Mouse (Mus musculus) ES-E14 (cell line): Measurements from ENCODE around the gene Tnnc2. TPM values are rescaled to one million over a fixed set of nuclear protein-coding genes. Genes with fewer than 3 reads are reported as not detected.
A peak's percentile ranks its signal among the peaks of the same experiment; 100 is the strongest.

ENCODE experiments used
- DNase-seq: peaks from one replicate; pipeline ENCODE4 v3.0.0-alpha.2; 2013; ENCODE audit warnings: low read depth, low spot score
- H3K27ac ChIP-seq: 2 replicates; pipeline ENCODE4 v1.5.1; 2012; ENCODE audit warnings: low read depth, mild to moderate bottlenecking, low read length, moderate library complexity, mixed read lengths; ENCODE audit not compliant: poor library complexity, insufficient read depth, severe bottlenecking
- H3K36me3 ChIP-seq: 2 replicates; pipeline ENCODE4 v1.6.1; 2012; ENCODE audit warnings: mild to moderate bottlenecking, low read length, moderate library complexity, mixed read lengths; ENCODE audit not compliant: control insufficient read depth, poor library complexity, insufficient read depth, severe bottlenecking
- H3K4me1 ChIP-seq, 2 experiments: fragments of 150-350 bp in 1 of 2; sonication (generic) in 1 of 2; 2 replicates each; pipeline ENCODE4 v1.6.1; 2012; ENCODE audit warnings: low read length in 2 of 2, mild to moderate bottlenecking in 1 of 2, mixed read lengths in 1 of 2; ENCODE audit not compliant: control insufficient read depth in 2 of 2, insufficient read depth in 2 of 2, poor library complexity in 1 of 2
- H3K4me3 ChIP-seq, 2 experiments: fragments of 150-350 bp in 1 of 2; sonication (generic) in 1 of 2; 2 replicates each; pipeline ENCODE4 v1.5.1; 2012; ENCODE audit warnings: low read length in 2 of 2, low read depth in 1 of 2, mild to moderate bottlenecking in 1 of 2, mixed read lengths in 1 of 2; ENCODE audit not compliant: insufficient read depth in 1 of 2, poor library complexity in 1 of 2, severe bottlenecking in 1 of 2
- H3K9ac ChIP-seq: 2 replicates; pipeline ENCODE4 v1.6.1; 2012; ENCODE audit warnings: low read depth, mild to moderate bottlenecking, low read length, mixed read lengths; ENCODE audit not compliant: poor library complexity, insufficient read depth, severe bottlenecking
- H3K9me3 ChIP-seq: fragments of 150-350 bp; sonication (generic); 2 replicates; pipeline ENCODE4 v1.6.1; 2012; ENCODE audit warnings: low read depth, mild to moderate bottlenecking, low read length; ENCODE audit not compliant: control insufficient read depth, insufficient read depth
- CHD2 ChIP-seq: IDR thresholded peaks from 2 replicates; pipeline ENCODE4 v1.6.1; 2014; ENCODE audit warnings: mild to moderate bottlenecking, low read depth, low read length, inconsistent platforms
- HCFC1 ChIP-seq: IDR thresholded peaks from 2 replicates; pipeline ENCODE4 v1.6.1; 2012; ENCODE audit warnings: low read length, inconsistent platforms, borderline replicate concordance; ENCODE audit not compliant: insufficient read depth
- MAFK ChIP-seq: IDR thresholded peaks from 2 replicates; pipeline ENCODE4 v1.6.1; 2014; ENCODE audit warnings: mild to moderate bottlenecking, low read depth, low read length, inconsistent platforms; ENCODE audit not compliant: insufficient read depth
- ZC3H11A ChIP-seq: IDR thresholded peaks from 2 replicates; pipeline ENCODE4 v1.6.1; 2012; ENCODE audit warnings: low read depth, mild to moderate bottlenecking, inconsistent platforms, low read length, borderline replicate concordance
- ZNF384 ChIP-seq: IDR thresholded peaks from 2 replicates; pipeline ENCODE4 v1.6.1; 2012; ENCODE audit warnings: low read depth, low read length, inconsistent platforms
- in situ Hi-C, 2 experiments: fragments of 600-800 bp; cut with MboI; formaldehyde crosslinking; loops; one replicate each; pipeline ENCODE4 v1.15.1; 2025; ENCODE audit warnings: low sequenced_read_pairs in 2 of 2, inconsistent platforms in 1 of 2; ENCODE audit not compliant: unreplicated experiment in 2 of 2
- total RNA-seq: library from RNA; depleted of rRNA; stranded (reverse); fragments of 300-350 nt; gene quantifications from 2 replicates; pipeline ENCODE4 v1.2.3, GENCODE M21; 2012; rRNA removed

Tnnc2 gene
- 1.5 and 1.7 TPM in 2 replicates for total RNA-seq

DNA sequence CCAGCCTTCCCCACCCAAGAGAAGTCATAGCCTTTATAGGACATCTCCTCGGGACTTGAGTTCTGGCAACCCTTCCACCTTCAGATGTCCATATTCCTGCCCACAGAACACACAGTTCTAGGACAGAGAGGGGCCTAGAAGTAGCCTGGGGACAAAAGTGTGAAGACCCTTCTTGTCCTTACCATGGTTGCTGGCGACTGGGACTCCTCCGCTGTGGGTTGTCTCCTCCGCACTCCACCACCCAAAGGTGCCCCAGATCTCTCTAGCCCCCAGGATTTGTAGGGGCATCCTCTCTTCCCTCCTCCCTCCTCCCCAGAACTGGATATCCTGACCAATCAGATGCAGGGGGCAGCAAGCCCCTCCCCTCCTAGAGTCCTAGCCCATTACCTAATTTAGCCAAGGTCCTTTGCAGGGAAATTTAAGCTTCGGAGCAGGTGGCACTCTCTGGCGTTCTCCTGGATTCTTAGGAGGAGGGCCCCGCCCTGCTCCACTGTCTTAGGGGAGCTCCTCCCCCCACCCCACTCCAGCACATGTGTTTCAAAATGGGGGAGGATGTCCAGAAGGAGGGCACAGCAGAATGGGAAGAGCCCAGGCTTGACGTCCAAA lies at the start of gene Tnnc2:
Tnnc2 (minus strand) TSS at position 487 of the 606 bp plus-strand sequence.
- Histone ChIP-seq H3K9ac (no peak within 1 kb of the TSS), H3K36me3 (no peaks in the 10 kb centered on the region), H3K4me1 (peaks cover 0 to 10% of the 10 kb centered on the region in 2 experiments; a peak in 1 of 4 replicates), H3K27ac (no peak within 1 kb of the TSS), H3K9me3 (no peaks in the 10 kb centered on the region), H3K4me3 (no peak within 1 kb of the TSS)
- no peak for DNase-seq
- no peak for TF ChIP-seq ZNF384
- no peak for TF ChIP-seq MAFK
- TF ChIP-seq ZC3H11A, result no peak
- no peak for TF ChIP-seq HCFC1
- no peak for TF ChIP-seq CHD2
- in situ Hi-C loops, result no loop called here

DNA sequence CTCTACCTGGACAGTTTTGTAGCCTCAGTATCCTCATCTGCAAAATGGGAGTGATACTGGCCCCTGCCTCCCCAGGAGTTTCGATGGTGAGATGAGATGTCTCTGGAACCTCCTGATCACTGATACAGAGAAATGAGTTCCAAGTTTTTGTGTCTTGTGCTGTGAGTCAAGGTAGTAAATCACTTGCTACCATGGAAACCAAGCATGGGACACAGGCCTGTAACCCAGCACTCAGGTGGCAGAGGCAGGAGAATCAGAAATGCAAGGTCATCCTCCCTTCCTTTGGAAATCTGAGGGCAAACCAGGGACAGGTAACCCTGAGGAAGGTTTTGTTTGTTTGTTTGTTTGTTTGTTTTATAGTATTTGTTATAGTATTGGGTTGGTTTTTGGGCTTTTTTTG lies 49.3 kb upstream of the Tnnc2 start:
- TF ChIP-seq CHD2 (no peak), MAFK (no peak), ZC3H11A (no peak), HCFC1 (no peak), ZNF384 (no peak)
- no peak for DNase-seq
- Histone ChIP-seq H3K9ac (no peak overlapping the region), H3K9me3 (no peaks in the 10 kb centered on the region), H3K4me3 (no peak overlapping the region), H3K27ac (peak overlapping the region; percentile 54), H3K36me3 (peaks cover 39% of the 10 kb centered on the region), H3K4me1 (peaks cover 6 to 29% of the 10 kb centered on the region in 2 experiments; a peak in 3 of 4 replicates)
- in situ Hi-C loops, result no loop called here

DNA sequence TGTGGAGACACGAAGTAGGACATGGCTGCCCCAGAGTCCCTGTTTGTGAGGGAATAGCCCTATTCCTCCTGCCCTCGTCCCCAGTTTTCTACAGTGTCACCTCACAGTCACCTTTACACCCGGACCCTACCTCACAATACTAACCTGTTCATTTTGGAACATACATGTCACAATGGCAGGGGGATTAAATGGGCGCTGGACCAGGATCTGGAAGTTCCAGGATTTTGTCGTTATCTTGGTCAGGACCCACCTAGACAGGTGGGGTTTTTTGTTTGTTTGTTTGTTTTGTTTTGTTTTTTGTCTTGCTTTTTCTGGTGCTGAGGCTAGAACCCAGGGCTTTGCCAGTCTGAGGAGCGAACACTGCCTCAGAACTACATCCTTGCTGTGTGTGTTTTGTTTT lies 48.7 kb upstream of the Tnnc2 start, which contains the start of gene Spata25:
Spata25 (minus strand) TSS at position 101 of the 400 bp plus-strand sequence.
- peaks cover 39% of the 10 kb centered on the region for H3K36me3 ChIP-seq
- H3K9ac ChIP-seq, result peak within 1 kb of the TSS; percentile 33
- peak within 1 kb of the TSS; percentile 54 for H3K27ac ChIP-seq
- no peaks in the 10 kb centered on the region for H3K9me3 ChIP-seq
- in situ Hi-C loops, result no loop called here
- no peak for DNase-seq
- TF ChIP-seq HCFC1, result no peak
- TF ChIP-seq CHD2, result no peak
- no peak for TF ChIP-seq MAFK
- no peak for TF ChIP-seq ZC3H11A
- no peak for TF ChIP-seq ZNF384
- peaks cover 6 to 29% of the 10 kb centered on the region in 2 experiments; a peak in 3 of 4 replicates for H3K4me1 ChIP-seq
- H3K4me3 ChIP-seq, result peak within 1 kb of the TSS in 1 of 2 experiments; percentile 21; a peak in 1 of 4 replicates

DNA sequence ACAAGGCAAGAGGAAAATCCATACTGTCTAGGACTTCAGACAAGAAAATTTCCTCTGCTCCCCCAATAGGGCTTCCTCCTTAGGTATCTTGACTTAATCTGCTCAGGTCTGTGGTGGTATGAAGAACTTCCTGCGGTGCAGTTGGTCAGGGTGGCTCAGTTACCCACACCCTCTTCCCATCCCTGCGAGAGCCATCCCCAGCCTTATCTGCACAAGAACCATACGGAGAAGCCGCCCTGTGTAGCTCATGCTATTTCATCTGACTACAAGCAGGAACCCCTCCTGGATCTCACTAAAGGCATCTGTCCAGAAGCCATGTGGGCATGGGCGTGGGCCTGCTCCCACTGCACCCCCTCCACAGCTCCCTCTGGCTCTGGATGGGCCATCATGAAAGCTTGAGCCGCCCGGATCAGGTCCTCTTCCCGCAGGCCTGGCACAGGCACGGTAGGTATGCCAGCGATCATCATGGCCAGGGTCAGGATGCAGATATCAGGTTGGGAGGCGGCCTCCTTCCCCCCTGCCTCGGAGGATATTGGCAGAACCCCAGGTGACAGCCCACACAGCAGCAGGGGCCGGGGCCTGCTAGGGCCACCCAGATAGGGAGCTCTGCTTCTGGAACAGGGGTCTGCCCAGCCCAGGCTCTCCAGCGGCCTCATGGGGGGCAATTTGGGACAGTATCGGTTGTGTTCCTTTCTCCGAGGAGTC lies 47.5 kb upstream of the Tnnc2 start:
- H3K27ac ChIP-seq, result no peak overlapping the region; the same call in 1 of the 2 replicates
- no peaks in the 10 kb centered on the region for H3K9me3 ChIP-seq
- H3K4me1 ChIP-seq, result peaks cover 6 to 29% of the 10 kb centered on the region in 2 experiments; a peak in 3 of 4 replicates
- peaks cover 39% of the 10 kb centered on the region for H3K36me3 ChIP-seq
- in situ Hi-C loops, result no loop called here
- DNase-seq, result no peak
- peak overlapping the region in 1 of 2 experiments; percentile 21; a peak in 1 of 4 replicates for H3K4me3 ChIP-seq
- H3K9ac ChIP-seq, result peak overlapping the region; percentile 33
- TF ChIP-seq HCFC1, result no peak
- no peak for TF ChIP-seq ZNF384
- TF ChIP-seq CHD2, result no peak
- no peak for TF ChIP-seq MAFK
- no peak for TF ChIP-seq ZC3H11A
